Mouse (Mus musculus): ENCODE measurements at regions not wholly inside any gene's neighbourhood (a gene's known extent, or its start where the extent isn't known, plus 50 kb on each side); places are given as distances from the start of the nearest gene placed in this dataset.

- TF ChIP-seq MAFK (IDR thresholded peaks at IDR 0.05; ENCODE audit: insufficient read depth, low read depth, low read length) (no peak), ZC3H11A (IDR thresholded peaks at IDR 0.05; ENCODE audit: borderline replicate concordance, low read depth, low read length) (no peak)
Measured at GRCm38 (mm10) chr7:138609124-138609523, 211.6 kb upstream of the Tcerg1l start.
